Mouse (Mus musculus) thymus, postnatal 25 days (tissue): ENCODE measurements around the gene Zbtb17.

Experiments
- DNase-seq: peaks from one replicate; pipeline ENCODE4 v3.0.0; 2022

The Zbtb17 gene

GRCm38 (mm10) chr4:141461088-141461487, 16.6 kb downstream of the Zbtb17 start:
- DNase-seq: no peak

GRCm38 (mm10) chr4:141461576-141461975, 17.1 kb downstream of the Zbtb17 start:
- no peak for DNase-seq

- no peak for DNase-seq
These were observed 19.0 kb downstream of the Zbtb17 start for GRCm38 (mm10) chr4:141463472-141463871.

- no peak for DNase-seq
These were observed 20.3 kb downstream of the Zbtb17 start for GRCm38 (mm10) chr4:141464722-141465121.

- DNase-seq: no peak
These were observed 21.2 kb downstream of the Zbtb17 start for GRCm38 (mm10) chr4:141465512-141466288.

GRCm38 (mm10) chr4:141466289-141466795, 21.9 kb downstream of the Zbtb17 start:
- DNase-seq: no peak

- no peak for DNase-seq
These were observed 22.6 kb downstream of the Zbtb17 start for GRCm38 (mm10) chr4:141466844-141467580.

- no peak for DNase-seq
These were observed 23.1 kb downstream of the Zbtb17 start for GRCm38 (mm10) chr4:141467581-141467927.

- no peak for DNase-seq
These were observed 24.1 kb downstream of the Zbtb17 start for GRCm38 (mm10) chr4:141468576-141468975.

GRCm38 (mm10) chr4:141469343-141469742, 24.9 kb downstream of the Zbtb17 start:
- DNase-seq: no peak

- DNase-seq: no peak
These were observed 27.0 kb downstream of the Zbtb17 start for GRCm38 (mm10) chr4:141471491-141471890.

GRCm38 (mm10) chr4:141472641-141473321, 28.3 kb downstream of the Zbtb17 start:
- DNase-seq: no peak

GRCm38 (mm10) chr4:141474431-141474830, 30.0 kb downstream of the Zbtb17 start:
- DNase-seq: no peak

GRCm38 (mm10) chr4:141477681-141478102, 33.2 kb downstream of the Zbtb17 start:
- DNase-seq: no peak

GRCm38 (mm10) chr4:141478225-141478624, 33.8 kb downstream of the Zbtb17 start:
- no peak for DNase-seq

- DNase-seq: no peak
These were observed 34.3 kb downstream of the Zbtb17 start for GRCm38 (mm10) chr4:141478794-141479193.

GRCm38 (mm10) chr4:141479411-141479810, 35.0 kb downstream of the Zbtb17 start:
- no peak for DNase-seq

- DNase-seq: no peak
These were observed 39.6 kb downstream of the Zbtb17 start for GRCm38 (mm10) chr4:141484071-141484470.

- DNase-seq: no peak
These were observed 43.1 kb downstream of the Zbtb17 start for GRCm38 (mm10) chr4:141487581-141487980.

GRCm38 (mm10) chr4:141488670-141489069, 44.2 kb downstream of the Zbtb17 start:
- peak; percentile 49 for DNase-seq

- DNase-seq: no peak
These were observed 56.2 kb downstream of the Zbtb17 start for GRCm38 (mm10) chr4:141500637-141501036.

- no peak for DNase-seq
These were observed 56.6 kb downstream of the Zbtb17 start for GRCm38 (mm10) chr4:141501058-141501457.

- no peak for DNase-seq
These were observed 58.3 kb downstream of the Zbtb17 start for GRCm38 (mm10) chr4:141502723-141503122.
